Mouse (Mus musculus) hindbrain, embryonic 16.5 days (tissue): Measurements from ENCODE around the gene Rplp1. TPM values are rescaled to one million over a fixed set of nuclear protein-coding genes. Genes with fewer than 3 reads are reported as not detected.
A peak's percentile ranks its signal among the peaks of the same experiment; 100 is the strongest.

Experiments
- ATAC-seq: fragments of 200-750 bp; cut with Nextera tagmentation; 2 replicates; pipeline ENCODE4 v1.8.0; 2017; ENCODE audit warnings: moderate TSS enrichment, moderate library complexity
- H3K27ac ChIP-seq: fragments of 300-500 bp; sonication (generic); 2 replicates; pipeline ENCODE4 v1.5.1; 2014; ENCODE audit warnings: low read depth, mild to moderate bottlenecking, control low read depth, low read length, moderate library complexity
- H3K27me3 ChIP-seq: fragments of 300-500 bp; sonication (generic); replicated peaks from 2 replicates; pipeline ENCODE4 v1.6.1; 2014; ENCODE audit warnings: low read length; ENCODE audit not compliant: control insufficient read depth, insufficient read depth
- H3K36me3 ChIP-seq: fragments of 300-500 bp; sonication (generic); 2 replicates; pipeline ENCODE4 v1.6.1; 2014; ENCODE audit warnings: mild to moderate bottlenecking, low read length, moderate library complexity, mixed read lengths; ENCODE audit not compliant: control insufficient read depth, insufficient read depth
- H3K4me1 ChIP-seq: fragments of 300-500 bp; sonication (generic); 2 replicates; pipeline ENCODE4 v1.6.1; 2014; ENCODE audit warnings: low read depth, low read length; ENCODE audit not compliant: control insufficient read depth, insufficient read depth
- H3K4me2 ChIP-seq: fragments of 300-500 bp; sonication (generic); 2 replicates; pipeline ENCODE4 v1.6.1; 2014; ENCODE audit warnings: mild to moderate bottlenecking, low read length, control low read depth, moderate library complexity
- H3K4me3 ChIP-seq: fragments of 300-500 bp; sonication (generic); 2 replicates; pipeline ENCODE4 v1.5.1; 2014; ENCODE audit warnings: mild to moderate bottlenecking, low read length, control low read depth, moderate library complexity
- H3K9ac ChIP-seq: fragments of 300-500 bp; sonication (generic); 2 replicates; pipeline ENCODE4 v1.6.1; 2014; ENCODE audit warnings: low read depth, mild to moderate bottlenecking, control low read depth, low read length, moderate library complexity
- H3K9me3 ChIP-seq: fragments of 300-500 bp; sonication (generic); 2 replicates; pipeline ENCODE4 v1.6.1; 2014; ENCODE audit warnings: mild to moderate bottlenecking, low read length, moderate library complexity; ENCODE audit not compliant: control insufficient read depth
- WGBS: fragments of 180-500 bp; shearing (Covaris S2); extraction: QIAGEN DNeasy Blood & Tissue Kit; methylation state at CpG from one replicate; pipeline ENCODE4 v1.1.7; 2014; 5-methylcytosine and 5-hydroxymethylcytosine counted together
- polyA plus RNA-seq: library from polyadenylated mRNA; unstranded; fragments of >200 nt; fragmentation: Nextera tagmentation; extraction: Ambion mirVana; gene quantifications from 2 replicates; pipeline ENCODE4 v1.2.1, GENCODE M21; 2015

Rplp1 gene
- polyA plus RNA-seq, 1 experiment from 2014 or later: 928 TPM

DNA sequence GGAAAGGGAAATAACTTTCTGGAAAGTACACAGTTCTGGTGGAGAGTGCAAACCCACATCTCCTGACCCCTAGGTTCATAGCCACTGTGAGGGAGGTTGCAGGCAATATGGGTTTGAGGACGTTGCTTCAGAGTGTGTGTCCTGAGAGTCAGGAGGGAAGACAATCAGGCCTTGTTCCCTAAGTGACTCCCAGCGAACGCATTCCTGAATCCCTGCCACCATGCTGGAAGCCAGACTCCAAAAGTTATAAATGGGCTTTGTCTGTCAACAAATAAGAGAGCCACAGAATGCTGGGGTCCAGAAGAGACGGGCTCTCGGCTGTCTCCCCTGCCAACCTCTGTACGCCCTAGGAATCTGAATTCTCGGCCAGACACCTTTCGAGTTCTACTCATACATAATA is 24.5 kb downstream of the Rplp1 start:
- H3K9ac ChIP-seq: no peak overlapping the region
- 31% methylated on average over 8 of the region's 8 CpGs for WGBS
- H3K36me3 ChIP-seq: no peaks in the 10 kb centered on the region
- H3K4me2 ChIP-seq: no peak overlapping the region
- H3K4me3 ChIP-seq: no peak overlapping the region
- no peaks in the 10 kb centered on the region for H3K9me3 ChIP-seq
- peaks cover 11% of the 10 kb centered on the region; the same call in 1 of the 2 replicates for H3K4me1 ChIP-seq
- ATAC-seq: peak; percentile 71
- peak overlapping the region; percentile 68 for H3K27ac ChIP-seq
- H3K27me3 ChIP-seq: no peaks in the 10 kb centered on the region; the same call in 1 of the 2 replicates

DNA sequence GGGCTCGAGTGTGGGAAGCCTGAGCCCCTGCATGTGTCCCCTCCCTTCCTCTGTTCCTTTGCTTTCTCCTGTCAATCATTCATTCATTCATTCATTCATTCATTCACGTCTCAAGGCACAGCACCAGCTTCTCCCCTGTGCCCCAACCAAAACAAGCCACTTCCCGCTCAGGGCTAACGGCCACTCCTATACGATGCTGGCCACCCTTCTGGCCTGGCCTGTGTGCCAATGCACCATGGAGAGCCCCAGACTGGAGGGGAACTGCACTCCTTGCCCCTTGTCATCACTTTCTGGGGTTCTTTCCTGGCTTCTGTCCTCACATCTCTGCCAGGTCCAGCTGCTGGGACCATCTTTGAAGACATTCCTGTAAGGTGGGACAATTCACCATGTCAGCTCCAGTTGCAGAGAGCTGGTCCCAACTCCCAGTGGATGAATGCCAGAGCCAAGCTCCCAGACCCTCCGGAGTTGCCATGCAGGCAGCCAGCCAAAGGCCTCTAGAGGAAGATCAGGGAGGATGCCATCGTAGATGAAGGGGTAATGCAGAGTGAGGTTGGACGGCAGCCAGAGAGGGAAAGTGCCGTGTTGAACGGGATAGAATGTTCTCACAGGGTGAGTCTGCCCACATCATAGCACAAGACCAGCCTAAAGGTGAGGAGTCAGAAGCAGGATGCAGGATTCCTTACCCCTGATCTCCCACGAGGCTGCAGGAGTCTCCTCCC is 26.5 kb downstream of the Rplp1 start:
- 50% methylated on average over 11 of the region's 11 CpGs for WGBS

GRCm38 (mm10) chr9:61885964-61886363 is 28.4 kb downstream of the Rplp1 start:
- no peak for ATAC-seq
- Histone ChIP-seq H3K4me3 (no peak overlapping the region), H3K36me3 (no peaks in the 10 kb centered on the region), H3K9ac (no peak overlapping the region), H3K4me2 (no peak overlapping the region), H3K9me3 (no peaks in the 10 kb centered on the region), H3K27me3 (no peaks in the 10 kb centered on the region), H3K27ac (no peak overlapping the region), H3K4me1 (peaks cover 19% of the 10 kb centered on the region)
- WGBS: 80% methylated on average over 7 of the region's 7 CpGs

More for the DNA sequence above, 26.5 kb downstream of the Rplp1 start:
- Histone ChIP-seq H3K36me3 (no peaks in the 10 kb centered on the region), H3K9me3 (no peaks in the 10 kb centered on the region), H3K27me3 (no peaks in the 10 kb centered on the region; the same call in 1 of the 2 replicates), H3K27ac (peak overlapping the region; percentile 34; the same call in 1 of the 2 replicates), H3K9ac (no peak overlapping the region), H3K4me2 (no peak overlapping the region), H3K4me3 (no peak overlapping the region), H3K4me1 (peaks cover 19% of the 10 kb centered on the region)
- ATAC-seq: peak; percentile 71; the same call in 1 of the 2 replicates

DNA sequence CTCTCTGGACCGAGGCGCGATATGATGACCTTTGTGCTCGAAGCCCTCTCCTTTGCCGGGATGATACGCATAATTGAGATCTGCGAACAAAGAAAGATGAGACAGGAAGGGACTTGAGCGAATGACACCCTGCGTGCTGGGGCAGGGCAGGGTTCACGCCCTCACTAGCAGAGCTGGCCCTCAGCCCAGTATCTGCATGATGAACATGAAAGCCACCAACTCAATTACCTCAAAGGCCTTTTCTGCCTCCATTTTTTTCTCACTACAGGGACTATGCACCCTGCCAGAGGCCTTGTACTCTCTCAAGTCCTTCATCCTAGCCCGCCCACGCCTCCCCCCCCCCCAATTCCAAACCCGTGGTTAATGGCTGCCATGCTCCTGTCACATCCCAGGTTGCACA is 29.4 kb downstream of the Rplp1 start:
- H3K4me1 ChIP-seq: peaks cover 19% of the 10 kb centered on the region
- no peaks in the 10 kb centered on the region for H3K36me3 ChIP-seq
- ATAC-seq: no peak
- H3K9ac ChIP-seq: no peak overlapping the region
- H3K4me2 ChIP-seq: no peak overlapping the region
- no peak overlapping the region for H3K4me3 ChIP-seq
- 27% methylated on average over 13 of the region's 13 CpGs for WGBS
- H3K27me3 ChIP-seq: no peaks in the 10 kb centered on the region
- no peak overlapping the region for H3K27ac ChIP-seq
- H3K9me3 ChIP-seq: no peaks in the 10 kb centered on the region

DNA sequence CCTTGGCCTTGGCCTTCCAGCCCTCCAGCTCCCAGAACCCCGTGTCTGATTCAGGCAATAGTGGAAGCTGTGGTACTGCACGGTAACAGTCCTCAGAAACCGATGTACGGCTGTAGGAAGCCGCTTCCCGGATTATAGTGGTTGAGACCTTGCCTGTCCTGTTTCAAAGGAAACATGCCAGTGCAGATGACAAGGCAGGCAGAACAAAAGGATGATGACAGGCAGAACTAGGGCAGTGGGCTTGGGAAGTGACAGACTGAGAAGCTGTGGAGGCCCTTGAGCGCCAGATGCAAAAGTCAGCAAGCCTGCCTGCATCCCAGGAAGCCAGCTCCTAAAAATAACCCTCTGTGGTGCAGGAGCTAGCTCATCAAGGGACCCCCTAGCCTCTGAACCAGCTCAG is 30.0 kb downstream of the Rplp1 start:
- Histone ChIP-seq H3K4me3 (no peak overlapping the region), H3K9ac (no peak overlapping the region), H3K4me2 (no peak overlapping the region), H3K36me3 (no peaks in the 10 kb centered on the region), H3K4me1 (peaks cover 15% of the 10 kb centered on the region), H3K9me3 (no peaks in the 10 kb centered on the region), H3K27ac (no peak overlapping the region), H3K27me3 (no peaks in the 10 kb centered on the region)
- 55% methylated on average over 7 of the region's 7 CpGs for whole genome bisulfite sequencing
- no peak for ATAC-seq

GRCm38 (mm10) chr9:61882179-61882578 is 32.2 kb downstream of the Rplp1 start:
- Histone ChIP-seq H3K27me3 (no peaks in the 10 kb centered on the region), H3K4me2 (no peak overlapping the region), H3K4me3 (no peak overlapping the region), H3K4me1 (peaks cover 18% of the 10 kb centered on the region), H3K9me3 (no peaks in the 10 kb centered on the region), H3K9ac (no peak overlapping the region), H3K36me3 (no peaks in the 10 kb centered on the region), H3K27ac (no peak overlapping the region)
- no peak for ATAC-seq
- 57% methylated on average over 3 of the region's 3 CpGs for WGBS

- Histone ChIP-seq H3K27me3 (no peaks in the 10 kb centered on the region), H3K9ac (no peak overlapping the region), H3K4me3 (no peak overlapping the region), H3K36me3 (no peaks in the 10 kb centered on the region), H3K27ac (no peak overlapping the region), H3K4me2 (no peak overlapping the region), H3K4me1 (peaks cover 9% of the 10 kb centered on the region), H3K9me3 (no peaks in the 10 kb centered on the region)
- WGBS: 36% methylated on average over 2 of the region's 2 CpGs
- no peak for ATAC-seq
These were observed 35.5 kb downstream of the Rplp1 start for GRCm38 (mm10) chr9:61878889-61879288.

DNA sequence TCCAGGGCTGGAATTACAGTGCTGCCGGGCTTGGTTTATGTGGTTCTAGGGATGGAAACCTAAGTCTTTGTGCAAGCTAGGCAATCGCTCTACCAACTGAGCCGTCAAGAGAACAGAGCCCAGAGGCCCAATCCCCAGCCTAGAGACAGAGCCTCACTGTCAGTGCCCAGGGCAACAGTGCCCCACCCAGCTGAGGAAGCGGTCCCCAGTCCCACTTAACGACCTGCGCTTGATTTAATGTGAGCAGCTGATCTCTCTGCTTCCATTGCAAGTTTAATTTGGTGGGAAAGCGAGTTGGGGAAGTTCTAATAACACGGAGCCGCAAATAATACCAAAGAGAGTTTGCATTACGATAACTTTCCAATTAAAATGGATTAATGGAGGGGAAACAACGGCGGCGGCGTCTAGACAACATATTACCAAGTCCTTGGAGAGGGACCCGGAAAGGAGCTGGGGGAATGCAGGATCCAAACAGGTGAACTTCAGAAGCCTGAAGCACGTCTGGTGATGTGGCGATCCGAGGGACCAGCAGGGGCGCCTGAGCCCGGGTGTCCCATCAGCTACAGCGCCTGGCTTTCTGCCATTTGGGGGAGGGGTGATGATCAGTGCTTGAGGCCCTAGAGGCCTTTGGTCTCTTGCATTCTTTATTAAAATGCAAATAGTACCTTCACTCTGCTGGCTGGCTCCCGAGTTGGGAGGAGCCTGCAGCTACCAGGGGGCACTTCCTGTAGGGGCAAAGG is 36.8 kb downstream of the Rplp1 start:
- Histone ChIP-seq H3K4me1 (peaks cover 20% of the 10 kb centered on the region), H3K36me3 (no peaks in the 10 kb centered on the region), H3K9ac (no peak overlapping the region), H3K4me3 (no peak overlapping the region), H3K9me3 (no peaks in the 10 kb centered on the region), H3K27ac (no peak overlapping the region), H3K27me3 (no peaks in the 10 kb centered on the region), H3K4me2 (no peak overlapping the region)
- ATAC-seq: no peak; the same call in 1 of the 2 replicates
- 12% methylated on average over 22 of the region's 22 CpGs for WGBS

- no peak overlapping the region for H3K4me3 ChIP-seq
- H3K4me2 ChIP-seq: no peak overlapping the region
- peaks cover 23% of the 10 kb centered on the region for H3K4me1 ChIP-seq
- H3K9me3 ChIP-seq: no peaks in the 10 kb centered on the region
- no peaks in the 10 kb centered on the region for H3K36me3 ChIP-seq
- no peak for ATAC-seq
- 0 out of 2 replicates have a peak, but pooled peaks cover 2% of the 10 kb centered on the region for H3K27me3 ChIP-seq
- 38% methylated on average over 8 of the region's 8 CpGs for WGBS
- no peak overlapping the region for H3K27ac ChIP-seq
- no peak overlapping the region for H3K9ac ChIP-seq
These were observed 41.0 kb downstream of the Rplp1 start for GRCm38 (mm10) chr9:61873325-61873724.
